Mouse (Mus musculus) liver, postnatal 0 days (tissue): Measurements from ENCODE around the gene Evi5.

ENCODE experiments used
- CTCF ChIP-seq: sonication (generic); IDR thresholded peaks from 2 replicates; pipeline ENCODE4 v1.5.1; 2016; ENCODE audit warnings: antibody characterized with exemption, low read depth
- EP300 ChIP-seq: IDR thresholded peaks from 2 replicates; pipeline ENCODE4 v1.6.1; 2016; ENCODE audit warnings: antibody characterized with exemption, low read depth, mild to moderate bottlenecking

- TF ChIP-seq CTCF (no peak), EP300 (0 out of 2 replicates have a peak, but pooled peaks have one; percentile 30)
Observed at GRCm38 (mm10) chr5:107768224-107768623, 106.7 kb downstream of the Evi5 start.
